Mouse (Mus musculus) embryo, embryonic 10 days (tissue): ENCODE measurements around the gene Med12l.
A peak's percentile ranks its signal among the peaks of the same experiment; 100 is the strongest.

ENCODE experiments used
- DNase-seq: peaks from one replicate; pipeline ENCODE4 v3.0.0-alpha.2; 2015; ENCODE audit warnings: low spot score

Med12l gene

GRCm38 (mm10) chr3:59248031-59248430, 242.4 kb downstream of the Med12l start:
- DNase-seq: no peak

- no peak for DNase-seq
Measured at GRCm38 (mm10) chr3:59250454-59250853, 244.8 kb downstream of the Med12l start.

GRCm38 (mm10) chr3:59257740-59258664, 252.4 kb downstream of the Med12l start:
- DNase-seq: no peak

- no peak for DNase-seq
Measured at GRCm38 (mm10) chr3:59260745-59261144, 255.1 kb downstream of the Med12l start.

GRCm38 (mm10) chr3:59261709-59262472, 256.3 kb downstream of the Med12l start:
- no peak for DNase-seq

- DNase-seq: peak; percentile 47
Measured at GRCm38 (mm10) chr3:59262704-59263103, 257.1 kb downstream of the Med12l start, which contains the start of gene P2ry12. Gene P2ry12 (minus strand): TSS chr3:59262871.

GRCm38 (mm10) chr3:59263417-59263816, 257.8 kb downstream of the Med12l start:
- no peak for DNase-seq

- no peak for DNase-seq
Measured at GRCm38 (mm10) chr3:59263988-59264387, 258.4 kb downstream of the Med12l start.

- DNase-seq: no peak
Measured at GRCm38 (mm10) chr3:59270811-59271210, 265.2 kb downstream of the Med12l start.

GRCm38 (mm10) chr3:59277502-59278253, 272.1 kb downstream of the Med12l start:
- peak; percentile 88 for DNase-seq

- no peak for DNase-seq
Measured at GRCm38 (mm10) chr3:59278254-59278533, 272.6 kb downstream of the Med12l start.

GRCm38 (mm10) chr3:59278620-59279019, 273.0 kb downstream of the Med12l start:
- no peak for DNase-seq

GRCm38 (mm10) chr3:59290551-59290950, 284.9 kb downstream of the Med12l start:
- no peak for DNase-seq

GRCm38 (mm10) chr3:59293437-59294199, 288.0 kb downstream of the Med12l start:
- no peak for DNase-seq

GRCm38 (mm10) chr3:59295699-59296562, 290.3 kb downstream of the Med12l start:
- no peak for DNase-seq

- no peak for DNase-seq
Measured at GRCm38 (mm10) chr3:59296563-59297130, 291.0 kb downstream of the Med12l start.

GRCm38 (mm10) chr3:59297653-59298052, 292.0 kb downstream of the Med12l start:
- no peak for DNase-seq

- DNase-seq: no peak
Measured at GRCm38 (mm10) chr3:59304944-59305343, 299.3 kb downstream of the Med12l start.

GRCm38 (mm10) chr3:59305518-59305917, 299.9 kb downstream of the Med12l start:
- no peak for DNase-seq

- DNase-seq: no peak
Measured at GRCm38 (mm10) chr3:59312610-59313009, 307.0 kb downstream of the Med12l start.
